Mouse (Mus musculus): Measurements from ENCODE around the gene Shf.

DNA sequence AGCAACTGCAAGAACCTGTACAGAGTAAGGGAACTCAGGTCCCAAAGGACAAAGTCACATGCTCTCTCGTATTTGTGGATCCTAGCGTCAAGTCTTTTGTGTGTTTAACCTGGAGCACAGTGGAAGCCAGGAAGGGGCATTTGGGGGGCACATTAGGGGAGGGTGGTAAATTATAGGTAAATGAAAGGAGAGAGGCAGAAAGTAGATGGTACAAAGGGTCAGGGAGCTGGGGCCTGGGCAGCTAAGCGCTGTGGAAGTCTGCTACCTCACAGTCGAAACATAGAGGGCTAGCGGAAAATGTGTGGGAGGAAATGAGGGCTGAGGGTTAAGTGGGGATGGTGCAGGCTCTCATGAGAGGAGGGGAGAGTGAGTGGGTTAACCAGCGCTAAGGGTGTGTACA is 13.2 kb upstream of the Shf start:
- TF ChIP-seq CTCF (IDR thresholded peaks at IDR 0.05; ENCODE audit: low read depth, low read length) (no peak), POLR2A (IDR thresholded peaks at IDR 0.05; ENCODE audit: insufficient read depth, low read length) (no peak)
